Mouse (Mus musculus): ENCODE results near the gene Cplx2.

- TF ChIP-seq ZC3H11A (IDR thresholded peaks at IDR 0.05; ENCODE audit: borderline replicate concordance, low read depth, low read length) (no peak), MAFK (IDR thresholded peaks at IDR 0.05; ENCODE audit: insufficient read depth, low read depth, low read length) (no peak), HCFC1 (IDR thresholded peaks at IDR 0.05; ENCODE audit: borderline replicate concordance, insufficient read depth, low read length) (no peak), CHD2 (IDR thresholded peaks at IDR 0.05; ENCODE audit: low read depth, low read length) (no peak), ZNF384 (IDR thresholded peaks at IDR 0.05; ENCODE audit: low read depth, low read length) (no peak)
Observed at GRCm38 (mm10) chr13:54338815-54339214, 32.3 kb upstream of the Cplx2 start.

Measured in ES-E14 (cell line).